Mouse (Mus musculus): ENCODE data around the gene Prune1.

The Prune1 gene

GRCm38 (mm10) chr3:95237541-95238099 is 44.3 kb downstream of the Prune1 start:
- no peak for DNase-seq (ENCODE audit: low read depth)

- DNase-seq (ENCODE audit: low read depth), result no peak
Measured at GRCm38 (mm10) chr3:95235386-95236301, 46.2 kb downstream of the Prune1 start.

- no peak for DNase-seq (ENCODE audit: low read depth)
Measured at GRCm38 (mm10) chr3:95233303-95233980, 48.4 kb downstream of the Prune1 start.

GRCm38 (mm10) chr3:95232771-95233170 is 49.1 kb downstream of the Prune1 start:
- DNase-seq (ENCODE audit: low read depth), result peak; percentile 59

- DNase-seq (ENCODE audit: low read depth), result peak; percentile 28
Measured at GRCm38 (mm10) chr3:95231298-95232221, 50.3 kb downstream of the Prune1 start, which contains the start of gene Mllt11. TSS of gene Mllt11 (minus strand) at chr3:95232171.

- no peak for DNase-seq (ENCODE audit: low read depth)
Measured at GRCm38 (mm10) chr3:95230495-95231297, 51.2 kb downstream of the Prune1 start.

- DNase-seq (ENCODE audit: low read depth), result peak; percentile 79
Measured at GRCm38 (mm10) chr3:95229781-95230494, 51.9 kb downstream of the Prune1 start.

- DNase-seq (ENCODE audit: low read depth), result peak; percentile 37
Measured at GRCm38 (mm10) chr3:95228894-95229780, 52.7 kb downstream of the Prune1 start.

- peak; percentile 88 for DNase-seq (ENCODE audit: low read depth)
Measured at GRCm38 (mm10) chr3:95228148-95228893, 53.6 kb downstream of the Prune1 start, which contains the start of gene Cdc42se1. TSS of gene Cdc42se1 (plus strand) at chr3:95228732.

- peak; percentile 26 for DNase-seq (ENCODE audit: low read depth)
Measured at GRCm38 (mm10) chr3:95227214-95227613, 54.7 kb downstream of the Prune1 start.

- DNase-seq (ENCODE audit: low read depth), result no peak
Measured at GRCm38 (mm10) chr3:95224295-95224694, 57.6 kb downstream of the Prune1 start.

GRCm38 (mm10) chr3:95223041-95223440 is 58.8 kb downstream of the Prune1 start:
- no peak for DNase-seq (ENCODE audit: low read depth)

- DNase-seq (ENCODE audit: low read depth), result peak; percentile 91
Measured at GRCm38 (mm10) chr3:95218466-95219137, 63.3 kb downstream of the Prune1 start.

- DNase-seq (ENCODE audit: low read depth), result peak; percentile 98
Measured at GRCm38 (mm10) chr3:95217255-95218134, 64.4 kb downstream of the Prune1 start, which contains the start of gene Gabpb2. TSS of gene Gabpb2 (minus strand) at chr3:95217916.

- DNase-seq (ENCODE audit: low read depth), result no peak
Measured at GRCm38 (mm10) chr3:95216655-95217254, 65.1 kb downstream of the Prune1 start.

- no peak for DNase-seq (ENCODE audit: low read depth)
Measured at GRCm38 (mm10) chr3:95213609-95213975, 68.3 kb downstream of the Prune1 start.
